In genomic region chr9:119165548-119165947, GRCm38 (mm10) we compare ENCODE assay signal across 25 mouse cellular contexts. TPM values are rescaled to one million over a fixed set of nuclear protein-coding genes. Genes with fewer than 3 reads are reported as not detected.
DNase-seq lines count a peak whose midpoint lies in the region; ATAC-seq and TF ChIP-seq lines count a peak whose summit lies in the region.
"Had no signal": no experiment of that assay in that cellular context is flagged by ENCODE, and none has a peak within 500 bp of the region (broad histone marks: within the 10 kb centered on the region; RNA-seq: fewer than 3 reads in every experiment).

No protein-coding gene starts in this region.

- H3K9ac ChIP-seq in kidney, postnatal 0 days (ENCODE audit: low read depth, low read length): no peak overlapping the region
- H3K9ac ChIP-seq: embryonic facial prominence, embryonic 15.5 days; forebrain, embryonic 13.5 days; hindbrain, embryonic 12.5 days; midbrain, embryonic 12.5 days; stomach, embryonic 15.5 days had no signal

- WGBS in kidney, postnatal 0 days: 81% methylated on average over 6 of the region's 6 CpGs
- WGBS in small intestine, adult 2 months: 31% methylated on average over 6 of the region's 6 CpGs

- no peak for TF ChIP-seq CTCF in kidney, postnatal 0 days (IDR thresholded peaks at IDR 0.05; ENCODE audit: low read depth)
- no peak for TF ChIP-seq CTCF in small intestine, adult 2 months (IDR thresholded peaks at IDR 0.05; ENCODE audit: extremely low read depth, insufficient read length, insufficient replicate concordance, low read depth, low read length)

- no peak overlapping the region for H3K27ac ChIP-seq in kidney, postnatal 0 days
- H3K27ac ChIP-seq in small intestine, adult 2 months (ENCODE audit: insufficient read depth, low read depth, low read length): peak overlapping the region; percentile 81
- H3K27ac ChIP-seq: embryonic facial prominence, embryonic 15.5 days; forebrain, embryonic 13.5 days; heart, adult 2 months; hindbrain, embryonic 12.5 days; left cerebral cortex, adult 2 months; midbrain, embryonic 12.5 days; stomach, embryonic 15.5 days had no signal

- no peaks in the 10 kb centered on the region for H3K36me3 ChIP-seq in kidney, postnatal 0 days (ENCODE audit: insufficient read depth, low read length)
- H3K36me3 ChIP-seq in small intestine, adult 2 months (ENCODE audit: control insufficient read depth, insufficient read depth, low read length): no peaks in the 10 kb centered on the region
- H3K36me3 ChIP-seq: embryonic facial prominence, embryonic 15.5 days; hindbrain, embryonic 12.5 days; midbrain, embryonic 12.5 days; stomach, embryonic 15.5 days had no signal

- DNase-seq in adrenal gland, postnatal 14 days: peak; percentile 51
- no peak for DNase-seq in adrenal gland, postnatal 4 days (ENCODE audit: low spot score in 2 of 2)
- peak; percentile 18 for DNase-seq in lung, postnatal 25 days (ENCODE audit: low spot score)
- DNase-seq in lung, postnatal 4 days: no peak
- no peak for DNase-seq in kidney, postnatal 0 days (ENCODE audit: low spot score)
- no peak for DNase-seq in frontal cortex, postnatal 25 days (ENCODE audit: low spot score in 2 of 2)
- DNase-seq in embryo, embryonic 10 days (ENCODE audit: low spot score): no peak
- DNase-seq: cerebellum, adult 9-10 months; heart, adult 2 months; retina, postnatal 1 day had no signal

- TF ChIP-seq POLR2A in small intestine, adult 2 months (IDR thresholded peaks at IDR 0.05; ENCODE audit: low read depth, low read length): no peak

- ATAC-seq in kidney, postnatal 0 days (replicated peaks; ENCODE audit: low FRiP score, low read depth): peak; percentile 67; the same call in 1 of the 2 replicates
- ATAC-seq: forebrain, embryonic 13.5 days; lung, postnatal 0 days; Patski had no signal

- H3K27me3 ChIP-seq in kidney, postnatal 0 days (ENCODE audit: insufficient read depth, low read length): no peaks in the 10 kb centered on the region
- H3K27me3 ChIP-seq in small intestine, adult 2 months (ENCODE audit: control insufficient read depth, insufficient read depth, low read length): no peaks in the 10 kb centered on the region
- H3K27me3 ChIP-seq: embryonic facial prominence, embryonic 15.5 days; forebrain, embryonic 13.5 days; hindbrain, embryonic 12.5 days; midbrain, embryonic 12.5 days; Patski; stomach, embryonic 15.5 days had no signal

- H3K4me1 ChIP-seq in kidney, postnatal 0 days (replicated peaks; ENCODE audit: insufficient read depth, low read length): no peaks in the 10 kb centered on the region
- H3K4me1 ChIP-seq in small intestine, adult 2 months (ENCODE audit: control insufficient read depth, insufficient read depth, insufficient read length, low read length): peaks cover 18% of the 10 kb centered on the region; the same call in 1 of the 2 replicates
- H3K4me1 ChIP-seq: embryonic facial prominence, embryonic 15.5 days; forebrain, embryonic 13.5 days; hindbrain, embryonic 12.5 days; midbrain, embryonic 12.5 days; stomach, embryonic 15.5 days had no signal

- no peak overlapping the region for H3K4me3 ChIP-seq in kidney, postnatal 0 days (replicated peaks; ENCODE audit: low read depth, low read length)
- H3K4me3 ChIP-seq in small intestine, adult 2 months (ENCODE audit: low read depth, low read length): no peak overlapping the region
- H3K4me3 ChIP-seq: embryonic facial prominence, embryonic 15.5 days; forebrain, embryonic 13.5 days; heart, adult 2 months; hindbrain, embryonic 12.5 days; left cerebral cortex, adult 2 months; midbrain, embryonic 12.5 days; myocyte; stomach, embryonic 15.5 days had no signal

- H3K4me2 ChIP-seq in kidney, postnatal 0 days (ENCODE audit: low read length): no peak overlapping the region
- H3K4me2 ChIP-seq: embryonic facial prominence, embryonic 15.5 days; forebrain, embryonic 13.5 days; hindbrain, embryonic 12.5 days; midbrain, embryonic 12.5 days; stomach, embryonic 15.5 days had no signal

- no peaks in the 10 kb centered on the region for H3K9me3 ChIP-seq in kidney, postnatal 0 days (replicated peaks; ENCODE audit: low read length)
- H3K9me3 ChIP-seq: embryonic facial prominence, embryonic 15.5 days; forebrain, embryonic 13.5 days; hindbrain, embryonic 12.5 days; midbrain, embryonic 12.5 days; stomach, embryonic 15.5 days had no signal

RNA-seq across cellular contexts. Expression of gene Gm47289, which starts 6.6 kb away (rescaled TPM):
- total RNA-seq in adrenal gland, postnatal 14 days (2021): not detected in 2 replicates
- not detected for total RNA-seq in adrenal gland, postnatal 4 days (2021)
- not detected in 2 replicates for polyA plus RNA-seq in kidney, postnatal 0 days (2015; fragmentation: Nextera tagmentation; extraction: Ambion mirVana)
- not detected in 2 replicates for polyA plus RNA-seq in small intestine, adult 2 months (2012; rRNA removed)
- total RNA-seq: gastrocnemius, adult 18-20 months; heart, adult 2 months; layer of hippocampus, adult 18-20 months; left cerebral cortex, adult 2 months; neutrophil, adult 5-6 weeks had no signal
- polyA plus RNA-seq: embryonic facial prominence, embryonic 15.5 days; forebrain, embryonic 13.5 days; heart, adult 2 months; heart, postnatal 0 days; hindbrain, embryonic 12.5 days; limb, embryonic 11.5 days; lung, postnatal 0 days; midbrain, embryonic 12.5 days; myocyte; Patski; stomach, embryonic 15.5 days had no signal

RNA-seq across cellular contexts. Expression of gene Acaa1b, which starts 8.7 kb away (rescaled TPM):
- total RNA-seq in adrenal gland, postnatal 14 days (2021): 16.6 and 62.6 TPM in 2 replicates
- 10 to 100 TPM; 15.9 to 23.3 TPM for total RNA-seq in adrenal gland, postnatal 4 days (2021)
- 72.8 and 79.8 TPM in 2 replicates for polyA plus RNA-seq in kidney, postnatal 0 days (2015; fragmentation: Nextera tagmentation; extraction: Ambion mirVana)
- polyA plus RNA-seq in small intestine, adult 2 months (2012; rRNA removed): 15.6 and 15.8 TPM in 2 replicates
- total RNA-seq: neutrophil, adult 5-6 weeks had no signal

RNA-seq across cellular contexts. Expression of gene Slc22a13, which starts 43.4 kb away (rescaled TPM):
- total RNA-seq in adrenal gland, postnatal 14 days (2021): not detected in 2 replicates
- total RNA-seq in adrenal gland, postnatal 4 days (2021): 1 to 10 TPM in 1 of 2 experiments, not detected in 1; 2.1 TPM
- polyA plus RNA-seq in kidney, postnatal 0 days (2015; fragmentation: Nextera tagmentation; extraction: Ambion mirVana): 45.6 and 53.7 TPM in 2 replicates
- polyA plus RNA-seq in small intestine, adult 2 months (2012; rRNA removed): 0.09 and 0.36 TPM in 2 replicates
- total RNA-seq: gastrocnemius, adult 18-20 months; heart, adult 2 months; layer of hippocampus, adult 18-20 months; neutrophil, adult 5-6 weeks had no signal
- polyA plus RNA-seq: embryonic facial prominence, embryonic 15.5 days; forebrain, embryonic 13.5 days; heart, postnatal 0 days; limb, embryonic 11.5 days; lung, postnatal 0 days; midbrain, embryonic 12.5 days; myocyte; stomach, embryonic 15.5 days had no signal

Comparison
In these comparisons a context has a peak if more than half of its experiments do, and no peak if none do; other contexts are left out.
1. DNase-seq: peak in adrenal gland, postnatal 14 days (single experiment) and lung, postnatal 25 days (single experiment); none in adrenal gland, postnatal 4 days (0 of 2), lung, postnatal 4 days (0 of 2), kidney, postnatal 0 days (single experiment), frontal cortex, postnatal 25 days (0 of 2) and embryo, embryonic 10 days (single experiment).